Mouse (Mus musculus) heart, embryonic 14.5 days (tissue): ENCODE results near the gene Utp14b. TPM values are rescaled to one million over a fixed set of nuclear protein-coding genes. Genes with fewer than 3 reads are reported as not detected.

Experiments
- ATAC-seq: fragments of 200-750 bp; cut with Nextera tagmentation; 2 replicates; pipeline ENCODE4 v1.8.0; 2017; ENCODE audit warnings: low read depth, moderate TSS enrichment; ENCODE audit not compliant: insufficient number of reproducible peaks, insufficient read depth, low FRiP score
- H3K27ac ChIP-seq, 2 experiments: fragments of 200-500 bp in 1 of 2; fragments of 300-500 bp in 1 of 2; sonication (generic) in 1 of 2; replicated peaks in 1 of 2; 2 replicates each; pipeline ENCODE4 v1.5.1; 2012 to 2014; ENCODE audit warnings: low read depth in 2 of 2, low read length in 2 of 2, control low read depth in 1 of 2, mild to moderate bottlenecking in 1 of 2, mixed read lengths in 1 of 2; ENCODE audit not compliant: control insufficient read depth in 1 of 2, insufficient read depth in 1 of 2
- H3K27me3 ChIP-seq: fragments of 300-500 bp; sonication (generic); 2 replicates; pipeline ENCODE4 v1.6.1; 2014; ENCODE audit warnings: mild to moderate bottlenecking, low read length, control low read depth; ENCODE audit not compliant: control insufficient read depth, insufficient read depth
- H3K36me3 ChIP-seq: fragments of 300-500 bp; sonication (generic); 2 replicates; pipeline ENCODE4 v1.6.1; 2014; ENCODE audit warnings: mild to moderate bottlenecking, control low read depth, low read length, mixed read lengths; ENCODE audit not compliant: control insufficient read depth, insufficient read depth
- H3K4me1 ChIP-seq, 2 experiments: fragments of 200-500 bp in 1 of 2; fragments of 300-500 bp in 1 of 2; sonication (generic) in 1 of 2; 2 replicates each; pipeline ENCODE4 v1.6.1; 2012 to 2014; ENCODE audit warnings: low read length in 2 of 2, control low read depth in 1 of 2, mixed read lengths in 1 of 2; ENCODE audit not compliant: control insufficient read depth in 2 of 2, insufficient read depth in 2 of 2
- H3K4me2 ChIP-seq: fragments of 300-500 bp; sonication (generic); 2 replicates; pipeline ENCODE4 v1.6.1; 2014; ENCODE audit warnings: mild to moderate bottlenecking, low read length
- H3K4me3 ChIP-seq, 2 experiments: fragments of 200-500 bp in 1 of 2; fragments of 300-500 bp in 1 of 2; sonication (generic) in 1 of 2; 2 replicates each; pipeline ENCODE4 v1.5.1; 2012 to 2014; ENCODE audit warnings: low read length in 2 of 2, mild to moderate bottlenecking in 2 of 2, control low read depth in 1 of 2, low read depth in 1 of 2, moderate library complexity in 1 of 2; ENCODE audit not compliant: control insufficient read depth in 1 of 2, insufficient read depth in 1 of 2
- H3K9ac ChIP-seq: fragments of 300-500 bp; sonication (generic); 2 replicates; pipeline ENCODE4 v1.6.1; 2014; ENCODE audit warnings: mild to moderate bottlenecking, low read length
- H3K9me3 ChIP-seq: fragments of 300-500 bp; sonication (generic); 2 replicates; pipeline ENCODE4 v1.6.1; 2016; ENCODE audit warnings: low read length, control low read depth; ENCODE audit not compliant: control insufficient read depth
- WGBS: fragments of 180-500 bp; shearing (Covaris S2); extraction: QIAGEN DNeasy Blood & Tissue Kit; methylation state at CpG from one replicate; pipeline ENCODE4 v1.1.7; 2014; 5-methylcytosine and 5-hydroxymethylcytosine counted together
- polyA plus RNA-seq: library from polyadenylated mRNA; unstranded; fragments of >200 nt; fragmentation: Nextera tagmentation; extraction: Ambion mirVana; gene quantifications from 2 replicates; pipeline ENCODE4 v1.2.1, GENCODE M21; 2014

The Utp14b gene
- polyA plus RNA-seq, 1 experiment from 2014 or later = 2.8 TPM

- H3K9ac ChIP-seq = peak overlapping the region; percentile 99
- peaks cover 13 to 31% of the 10 kb centered on the region in 2 experiments; a peak in 3 of 4 replicates for H3K4me1 ChIP-seq
- H3K9me3 ChIP-seq = no peaks in the 10 kb centered on the region
- 28% methylated on average over 4 of the region's 4 CpGs for WGBS
- peak overlapping the region; percentile 93 to 98 for H3K4me3 ChIP-seq
- H3K4me2 ChIP-seq = peak overlapping the region; percentile 71
- H3K27me3 ChIP-seq = no peaks in the 10 kb centered on the region
- no peak for ATAC-seq
- H3K36me3 ChIP-seq = peaks cover 3% of the 10 kb centered on the region; the same call in 1 of the 2 replicates
- peak overlapping the region; percentile 56 to 93; a peak in 3 of 4 replicates for H3K27ac ChIP-seq
Measured at GRCm38 (mm10) chr1:78659270-78659823, 1.5 kb downstream of the Utp14b start.

GRCm38 (mm10) chr1:78664326-78664725 is 6.5 kb downstream of the Utp14b start:
- WGBS = 71% methylated on average over 4 of the region's 4 CpGs
- Histone ChIP-seq H3K4me2 (no peak overlapping the region), H3K27me3 (no peaks in the 10 kb centered on the region), H3K36me3 (peaks cover 53% of the 10 kb centered on the region), H3K9me3 (no peaks in the 10 kb centered on the region), H3K27ac (no peak overlapping the region), H3K9ac (no peak overlapping the region), H3K4me3 (no peak overlapping the region), H3K4me1 (peaks cover 6 to 23% of the 10 kb centered on the region in 2 experiments)
- ATAC-seq = no peak

GRCm38 (mm10) chr1:78665954-78666499 is 8.2 kb downstream of the Utp14b start:
- Histone ChIP-seq H3K27ac (no peak overlapping the region), H3K4me3 (no peak overlapping the region), H3K27me3 (no peaks in the 10 kb centered on the region), H3K36me3 (peaks cover 57% of the 10 kb centered on the region), H3K4me2 (no peak overlapping the region), H3K4me1 (peaks cover 3 to 12% of the 10 kb centered on the region in 2 experiments), H3K9ac (no peak overlapping the region), H3K9me3 (no peaks in the 10 kb centered on the region)
- 96% methylated on average over 9 of the region's 9 CpGs for WGBS
- no peak for ATAC-seq

- Histone ChIP-seq H3K4me3 (no peak overlapping the region), H3K4me2 (no peak overlapping the region), H3K36me3 (peaks cover 57% of the 10 kb centered on the region), H3K27ac (no peak overlapping the region), H3K9me3 (no peaks in the 10 kb centered on the region), H3K4me1 (peaks cover 0 to 6% of the 10 kb centered on the region in 2 experiments; a peak in 2 of 4 replicates), H3K27me3 (no peaks in the 10 kb centered on the region), H3K9ac (no peak overlapping the region)
- no peak for ATAC-seq
- 93% methylated on average over 1 of the region's 1 CpGs for WGBS
Measured at GRCm38 (mm10) chr1:78666585-78666984, 8.7 kb downstream of the Utp14b start.

GRCm38 (mm10) chr1:78682291-78682690 is 24.5 kb downstream of the Utp14b start:
- Histone ChIP-seq H3K9me3 (no peaks in the 10 kb centered on the region), H3K36me3 (peaks cover 14% of the 10 kb centered on the region), H3K4me3 (no peak overlapping the region), H3K27me3 (no peaks in the 10 kb centered on the region), H3K9ac (no peak overlapping the region), H3K27ac (no peak overlapping the region), H3K4me1 (0 out of 4 replicates have a peak, but pooled peaks cover 0 to 3% of the 10 kb centered on the region in 2 experiments), H3K4me2 (no peak overlapping the region)
- whole genome bisulfite sequencing = 75% methylated on average over 3 of the region's 3 CpGs
- ATAC-seq = no peak

- H3K4me2 ChIP-seq = no peak overlapping the region
- 84% methylated on average over 8 of the region's 8 CpGs for WGBS
- H3K4me1 ChIP-seq = no peaks in the 10 kb centered on the region
- H3K27ac ChIP-seq = no peak overlapping the region
- H3K36me3 ChIP-seq = peaks cover 25% of the 10 kb centered on the region
- H3K9me3 ChIP-seq = no peaks in the 10 kb centered on the region
- no peaks in the 10 kb centered on the region for H3K27me3 ChIP-seq
- H3K9ac ChIP-seq = no peak overlapping the region
- no peak for ATAC-seq
- no peak overlapping the region for H3K4me3 ChIP-seq
Measured at GRCm38 (mm10) chr1:78684128-78684527, 26.3 kb downstream of the Utp14b start.

- ATAC-seq = no peak
- H3K4me1 ChIP-seq = no peaks in the 10 kb centered on the region
- peaks cover 43% of the 10 kb centered on the region for H3K36me3 ChIP-seq
- no peaks in the 10 kb centered on the region for H3K27me3 ChIP-seq
- no peak overlapping the region for H3K9ac ChIP-seq
- H3K9me3 ChIP-seq = no peaks in the 10 kb centered on the region
- H3K27ac ChIP-seq = no peak overlapping the region
- no peak overlapping the region for H3K4me2 ChIP-seq
- H3K4me3 ChIP-seq = no peak overlapping the region
Measured at GRCm38 (mm10) chr1:78686872-78687271, 29.0 kb downstream of the Utp14b start.

- no peaks in the 10 kb centered on the region for H3K9me3 ChIP-seq
- WGBS = 89% methylated on average over 7 of the region's 7 CpGs
- H3K9ac ChIP-seq = no peak overlapping the region
- H3K36me3 ChIP-seq = peaks cover 49% of the 10 kb centered on the region
- H3K27ac ChIP-seq = no peak overlapping the region
- no peak for ATAC-seq
- H3K27me3 ChIP-seq = no peaks in the 10 kb centered on the region
- H3K4me2 ChIP-seq = no peak overlapping the region
- no peaks in the 10 kb centered on the region; a peak in 1 of 4 replicates for H3K4me1 ChIP-seq
- H3K4me3 ChIP-seq = no peak overlapping the region
Measured at GRCm38 (mm10) chr1:78688149-78688548, 30.3 kb downstream of the Utp14b start.
